Mouse (Mus musculus) hindbrain, embryonic 16.5 days (tissue): ENCODE measurements at regions not wholly inside any gene's neighbourhood (a gene's known extent, or its start where the extent isn't known, plus 50 kb on each side); places are given as distances from the start of the nearest gene placed in this dataset.
A peak's percentile ranks its signal among the peaks of the same experiment; 100 is the strongest.

Source experiments
- ATAC-seq: fragments of 200-750 bp; cut with Nextera tagmentation; 2 replicates; pipeline ENCODE4 v1.8.0; 2017; ENCODE audit warnings: moderate TSS enrichment, moderate library complexity
- H3K27ac ChIP-seq: fragments of 300-500 bp; sonication (generic); 2 replicates; pipeline ENCODE4 v1.5.1; 2014; ENCODE audit warnings: low read depth, mild to moderate bottlenecking, control low read depth, low read length, moderate library complexity
- H3K27me3 ChIP-seq: fragments of 300-500 bp; sonication (generic); replicated peaks from 2 replicates; pipeline ENCODE4 v1.6.1; 2014; ENCODE audit warnings: low read length; ENCODE audit not compliant: control insufficient read depth, insufficient read depth
- H3K36me3 ChIP-seq: fragments of 300-500 bp; sonication (generic); 2 replicates; pipeline ENCODE4 v1.6.1; 2014; ENCODE audit warnings: mild to moderate bottlenecking, low read length, moderate library complexity, mixed read lengths; ENCODE audit not compliant: control insufficient read depth, insufficient read depth
- H3K4me1 ChIP-seq: fragments of 300-500 bp; sonication (generic); 2 replicates; pipeline ENCODE4 v1.6.1; 2014; ENCODE audit warnings: low read depth, low read length; ENCODE audit not compliant: control insufficient read depth, insufficient read depth
- H3K4me2 ChIP-seq: fragments of 300-500 bp; sonication (generic); 2 replicates; pipeline ENCODE4 v1.6.1; 2014; ENCODE audit warnings: mild to moderate bottlenecking, low read length, control low read depth, moderate library complexity
- H3K4me3 ChIP-seq: fragments of 300-500 bp; sonication (generic); 2 replicates; pipeline ENCODE4 v1.5.1; 2014; ENCODE audit warnings: mild to moderate bottlenecking, low read length, control low read depth, moderate library complexity
- H3K9ac ChIP-seq: fragments of 300-500 bp; sonication (generic); 2 replicates; pipeline ENCODE4 v1.6.1; 2014; ENCODE audit warnings: low read depth, mild to moderate bottlenecking, control low read depth, low read length, moderate library complexity
- H3K9me3 ChIP-seq: fragments of 300-500 bp; sonication (generic); 2 replicates; pipeline ENCODE4 v1.6.1; 2014; ENCODE audit warnings: mild to moderate bottlenecking, low read length, moderate library complexity; ENCODE audit not compliant: control insufficient read depth
- WGBS: fragments of 180-500 bp; shearing (Covaris S2); extraction: QIAGEN DNeasy Blood & Tissue Kit; methylation state at CpG from one replicate; pipeline ENCODE4 v1.1.7; 2014; 5-methylcytosine and 5-hydroxymethylcytosine counted together

DNA sequence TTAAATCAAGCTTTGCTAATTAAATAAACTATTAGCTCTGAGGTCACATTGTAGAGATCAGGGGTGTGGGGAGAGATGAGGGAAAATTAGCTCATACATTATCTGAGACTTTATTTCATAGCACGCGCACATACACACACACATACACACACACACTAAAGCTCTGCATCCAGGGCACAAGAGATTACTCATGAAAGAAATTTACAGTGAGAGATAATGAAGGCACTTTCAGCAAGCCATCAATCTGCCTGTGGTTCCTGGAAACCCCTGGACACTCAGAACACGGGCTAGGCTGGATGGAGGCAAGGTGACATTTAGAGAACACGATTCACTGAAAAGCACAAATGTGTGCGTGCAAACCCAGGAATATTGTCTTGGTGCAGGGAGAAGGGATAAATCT, 60.2 kb downstream of the Scg2 start:
- no peaks in the 10 kb centered on the region for H3K9me3 ChIP-seq
- no peaks in the 10 kb centered on the region for H3K4me1 ChIP-seq
- 56% methylated on average over 5 of the region's 5 CpGs for WGBS
- no peak overlapping the region for H3K9ac ChIP-seq
- ATAC-seq: peak; percentile 56
- no peak overlapping the region for H3K27ac ChIP-seq
- H3K4me3 ChIP-seq: no peak overlapping the region
- no peaks in the 10 kb centered on the region for H3K27me3 ChIP-seq
- H3K36me3 ChIP-seq: no peaks in the 10 kb centered on the region
- no peak overlapping the region for H3K4me2 ChIP-seq

GRCm38 (mm10) chr1:79374811-79375210, 65.1 kb downstream of the Scg2 start:
- Histone ChIP-seq H3K27ac (no peak overlapping the region), H3K9me3 (no peaks in the 10 kb centered on the region), H3K4me3 (no peak overlapping the region)

DNA sequence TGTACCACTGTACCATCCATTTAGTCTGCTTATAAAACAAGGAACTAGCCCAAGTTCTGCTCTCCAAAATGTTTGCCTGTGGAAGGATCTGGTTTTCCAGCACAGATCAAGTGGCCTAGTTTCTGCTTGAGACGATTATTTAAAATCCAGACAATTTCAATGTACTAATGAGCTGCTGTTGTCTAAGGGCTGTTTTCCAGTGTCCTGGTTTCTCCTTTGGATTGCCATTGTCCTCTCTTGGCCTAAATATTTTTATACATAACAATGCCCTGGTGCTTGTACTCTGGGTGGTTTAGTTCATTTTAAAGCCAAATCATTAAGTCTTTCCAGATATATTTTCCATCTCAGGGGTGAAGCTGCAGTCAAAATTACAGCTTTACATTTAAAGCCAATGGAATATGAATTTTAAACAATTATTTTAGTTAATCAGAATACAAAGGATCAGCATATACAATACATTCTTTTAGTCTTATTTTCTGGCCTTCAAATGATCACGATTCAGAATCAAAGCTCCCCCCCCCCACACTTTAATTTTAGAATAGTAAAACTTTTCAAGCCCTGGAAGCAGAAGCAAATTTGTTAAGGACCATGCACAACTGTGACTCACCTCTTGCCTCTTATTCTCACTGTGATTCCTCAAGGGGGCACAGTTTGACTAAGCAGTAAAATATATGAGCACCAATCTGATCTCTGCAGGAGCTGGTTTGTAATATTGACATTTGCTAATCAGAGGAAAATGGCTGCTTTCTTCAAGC, 82.5 kb downstream of the Scg2 start:
- WGBS: 86% methylated on average over 2 of the region's 2 CpGs
- Histone ChIP-seq H3K27me3 (no peaks in the 10 kb centered on the region), H3K4me2 (no peak overlapping the region), H3K36me3 (no peaks in the 10 kb centered on the region), H3K27ac (no peak overlapping the region), H3K4me3 (no peak overlapping the region), H3K9ac (no peak overlapping the region), H3K9me3 (no peaks in the 10 kb centered on the region), H3K4me1 (no peaks in the 10 kb centered on the region)
- no peak for ATAC-seq

More at GRCm38 (mm10) chr1:79374811-79375210, 65.1 kb downstream of the Scg2 start:
- Histone ChIP-seq H3K9ac (no peak overlapping the region), H3K27me3 (no peaks in the 10 kb centered on the region), H3K4me1 (no peaks in the 10 kb centered on the region), H3K36me3 (no peaks in the 10 kb centered on the region), H3K4me2 (no peak overlapping the region)
- ATAC-seq: no peak
- 48% methylated on average over 3 of the region's 3 CpGs for WGBS

- WGBS: 84% methylated on average over 3 of the region's 3 CpGs
- ATAC-seq: no peak
These were observed 93.4 kb downstream of the Scg2 start for GRCm38 (mm10) chr1:79346511-79346910.

GRCm38 (mm10) chr1:79335480-79336114, 104.3 kb downstream of the Scg2 start:
- Histone ChIP-seq H3K4me1 (no peaks in the 10 kb centered on the region; the same call in 1 of the 2 replicates), H3K9me3 (no peaks in the 10 kb centered on the region), H3K4me3 (no peak overlapping the region), H3K27ac (no peak overlapping the region), H3K9ac (no peak overlapping the region), H3K4me2 (no peak overlapping the region), H3K27me3 (no peaks in the 10 kb centered on the region), H3K36me3 (no peaks in the 10 kb centered on the region)
- ATAC-seq: no peak
- WGBS: 75% methylated on average over 7 of the region's 7 CpGs

More at GRCm38 (mm10) chr1:79346511-79346910, 93.4 kb downstream of the Scg2 start:
- no peaks in the 10 kb centered on the region for H3K36me3 ChIP-seq
- H3K4me3 ChIP-seq: no peak overlapping the region
- no peak overlapping the region for H3K4me2 ChIP-seq
- H3K27ac ChIP-seq: no peak overlapping the region
- H3K4me1 ChIP-seq: no peaks in the 10 kb centered on the region
- no peaks in the 10 kb centered on the region for H3K27me3 ChIP-seq
- no peak overlapping the region for H3K9ac ChIP-seq
- H3K9me3 ChIP-seq: no peaks in the 10 kb centered on the region

GRCm38 (mm10) chr1:79317194-79317593, 122.7 kb downstream of the Scg2 start:
- Histone ChIP-seq H3K9ac (no peak overlapping the region), H3K27ac (no peak overlapping the region), H3K4me3 (no peak overlapping the region), H3K4me1 (no peaks in the 10 kb centered on the region), H3K27me3 (no peaks in the 10 kb centered on the region), H3K36me3 (no peaks in the 10 kb centered on the region), H3K9me3 (no peaks in the 10 kb centered on the region), H3K4me2 (no peak overlapping the region)
- WGBS: 63% methylated on average over 5 of the region's 5 CpGs
- ATAC-seq: no peak

- H3K4me3 ChIP-seq: no peak overlapping the region
- no peaks in the 10 kb centered on the region for H3K9me3 ChIP-seq
- no peak for ATAC-seq
- no peak overlapping the region for H3K27ac ChIP-seq
- no peaks in the 10 kb centered on the region for H3K36me3 ChIP-seq
- 83% methylated on average over 3 of the region's 3 CpGs for WGBS
- no peaks in the 10 kb centered on the region for H3K4me1 ChIP-seq
- no peaks in the 10 kb centered on the region for H3K27me3 ChIP-seq
- no peak overlapping the region for H3K4me2 ChIP-seq
- no peak overlapping the region for H3K9ac ChIP-seq
These were observed 125.1 kb downstream of the Scg2 start for GRCm38 (mm10) chr1:79314774-79315173.

GRCm38 (mm10) chr1:79312153-79312552, 127.8 kb downstream of the Scg2 start:
- Histone ChIP-seq H3K4me2 (no peak overlapping the region), H3K36me3 (no peaks in the 10 kb centered on the region), H3K4me3 (no peak overlapping the region), H3K27ac (no peak overlapping the region), H3K9me3 (no peaks in the 10 kb centered on the region), H3K4me1 (no peaks in the 10 kb centered on the region), H3K27me3 (no peaks in the 10 kb centered on the region), H3K9ac (no peak overlapping the region)
- WGBS: 85% methylated on average over 5 of the region's 5 CpGs
- no peak for ATAC-seq

DNA sequence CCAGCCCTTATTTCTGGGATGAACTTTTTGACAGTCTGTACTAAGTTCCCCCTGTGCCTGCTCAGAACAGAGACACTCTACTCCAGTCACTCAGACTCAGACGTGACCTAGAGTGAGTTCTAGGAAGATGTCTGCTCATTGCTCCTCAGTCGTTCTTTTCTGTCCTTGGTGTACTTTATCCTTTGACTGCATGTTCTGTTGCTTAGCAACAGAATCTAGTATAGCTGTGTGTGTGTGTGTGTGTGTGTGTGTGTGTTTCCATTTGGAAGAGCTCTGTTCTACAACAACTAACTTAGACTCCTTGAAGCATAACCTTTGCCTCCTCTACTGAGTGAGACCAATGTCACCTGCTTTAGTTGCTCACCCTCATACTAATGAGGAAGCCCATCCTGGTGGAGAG, 136.3 kb downstream of the Scg2 start:
- H3K27ac ChIP-seq: no peak overlapping the region
- H3K9ac ChIP-seq: no peak overlapping the region
- H3K4me1 ChIP-seq: no peaks in the 10 kb centered on the region
- H3K4me2 ChIP-seq: no peak overlapping the region
- no peaks in the 10 kb centered on the region for H3K27me3 ChIP-seq
- H3K4me3 ChIP-seq: no peak overlapping the region
- peak; percentile 34; the same call in 1 of the 2 replicates for ATAC-seq
- WGBS: 40% methylated on average over 2 of the region's 2 CpGs
- H3K9me3 ChIP-seq: no peaks in the 10 kb centered on the region
- H3K36me3 ChIP-seq: no peaks in the 10 kb centered on the region
